Mouse (Mus musculus): ENCODE results near the gene Ercc6l2.

DNA sequence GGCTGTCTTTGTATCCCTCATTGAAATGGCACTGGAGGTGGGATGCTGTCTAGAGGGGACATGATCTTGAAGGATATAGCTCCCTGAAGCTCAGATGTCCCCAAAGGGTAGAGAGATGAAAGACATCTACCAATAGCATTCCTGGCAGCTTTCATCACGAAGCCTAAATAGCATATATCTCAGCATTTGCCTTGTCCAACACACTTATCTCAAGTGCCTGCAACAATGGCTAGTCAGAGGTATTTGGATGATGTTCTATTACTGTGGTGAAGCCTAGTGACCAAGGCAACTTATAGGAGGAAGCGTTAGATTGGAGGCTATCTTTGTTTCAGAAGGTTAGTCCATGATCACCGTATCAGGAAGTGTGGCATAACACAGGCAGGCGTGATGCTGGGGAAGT is 126.1 kb downstream of the Ercc6l2 start:
- TF ChIP-seq CTCF (IDR thresholded peaks at IDR 0.05; ENCODE audit: extremely low read depth, insufficient read depth, low read length) (no peak), POLR2A (IDR thresholded peaks at IDR 0.05; ENCODE audit: extremely low read depth, insufficient read depth, low read length) (no peak)
